Mouse (Mus musculus): ENCODE results near the gene Asic2.

- no peak for TF ChIP-seq CTCF (conservative IDR thresholded peaks at IDR 0.05; ENCODE audit: insufficient read depth, insufficient read length, low read depth, low read length)
- no peak for TF ChIP-seq POLR2A (IDR thresholded peaks at IDR 0.05; ENCODE audit: low read depth, low read length)
Measured at GRCm38 (mm10) chr11:80838724-80839123, 1129.5 kb downstream of the Asic2 start.
